Mouse (Mus musculus) embryonic facial prominence, embryonic 14.5 days (tissue): Measurements from ENCODE around the gene Dnajc22. TPM values are rescaled to one million over a fixed set of nuclear protein-coding genes. Genes with fewer than 3 reads are reported as not detected.

Experiments
- microRNA-seq: library from miRNA; unstranded; fragments of <30 nt; microRNA quantifications from one replicate; pipeline ENCODE4, GENCODE M21; 2016; ENCODE audit warnings: borderline number of aligned reads
- polyA plus RNA-seq: library from polyadenylated mRNA; unstranded; fragments of >200 nt; fragmentation: Nextera tagmentation; extraction: Ambion mirVana; gene quantifications from 2 replicates; pipeline ENCODE4 v1.2.1, GENCODE M21; 2014

Dnajc22 gene
- polyA plus RNA-seq, 1 experiment from 2014 or later: not detected

Small RNAs within 50 kb of the gene (microRNA-seq; reads per million reads assigned to microRNA genes)
- not detected for gene Mir6960

Other genes starting within 250 kb of the Dnajc22 start
- gene Kmt2d, start 222.0 kb upstream of the Dnajc22 start, polyA plus RNA-seq: 13.8 and 15.5 TPM in 2 replicates
- 8.4 and 12.2 TPM in 2 replicates for gene Rhebl1, start 198.6 kb upstream of the Dnajc22 start, polyA plus RNA-seq
- 2.0 and 3.1 TPM in 2 replicates for gene Dhh, start 194.6 kb upstream of the Dnajc22 start, polyA plus RNA-seq
- 3.9 and 4.3 TPM in 2 replicates for gene Lmbr1l, start 174.9 kb upstream of the Dnajc22 start, polyA plus RNA-seq
- gene Tuba1b, start 158.6 kb upstream of the Dnajc22 start, polyA plus RNA-seq: 1,523 and 1,643 TPM in 2 replicates
- not detected in 2 replicates for gene Gm49450, start 139.6 kb upstream of the Dnajc22 start, polyA plus RNA-seq
- 1,836 and 1,958 TPM in 2 replicates for gene Tuba1a, start 139.5 kb upstream of the Dnajc22 start, polyA plus RNA-seq
- 133 and 149 TPM in 2 replicates for gene Tuba1c, start 63.3 kb upstream of the Dnajc22 start, polyA plus RNA-seq
- gene Prph, start 38.0 kb upstream of the Dnajc22 start, polyA plus RNA-seq: 66.3 and 71.0 TPM in 2 replicates
- 15.3 and 24.4 TPM in 2 replicates for gene Troap, start 18.6 kb upstream of the Dnajc22 start, polyA plus RNA-seq
- 0.11 and 0.13 TPM in 2 replicates for gene C1ql4, start 5.4 kb upstream of the Dnajc22 start, polyA plus RNA-seq
- 35.5 and 38.9 TPM in 2 replicates for gene Spats2, start 32.7 kb downstream of the Dnajc22 start, polyA plus RNA-seq
- gene Kcnh3, start 131.7 kb downstream of the Dnajc22 start, polyA plus RNA-seq: 1.5 TPM in 2 replicates
- 115 and 130 TPM in 2 replicates for gene Mcrs1, start 158.8 kb downstream of the Dnajc22 start, polyA plus RNA-seq
- gene Prpf40b, start 201.9 kb downstream of the Dnajc22 start, polyA plus RNA-seq: 40.1 and 42.2 TPM in 2 replicates
- gene Fam186b, start 202.7 kb downstream of the Dnajc22 start, polyA plus RNA-seq: 0.06 and 0.14 TPM in 2 replicates